In genomic region chr1:167292447-167292846, GRCm38 (mm10) we compare ENCODE assay signal across 8 mouse cellular contexts. TPM values are rescaled to one million over a fixed set of nuclear protein-coding genes. Genes with fewer than 3 reads are reported as not detected.
DNase-seq lines count a peak whose midpoint lies in the region; ATAC-seq lines count a peak whose summit lies in the region.

No protein-coding gene starts in this region.

- no peak overlapping the region for H3K9ac ChIP-seq in heart, embryonic 14.5 days (ENCODE audit: low read length)
- H3K9ac ChIP-seq in hindbrain, embryonic 12.5 days: no peak overlapping the region

- 15% methylated on average over 11 of the region's 11 CpGs for WGBS in heart, embryonic 14.5 days
- 44% methylated on average over 11 of the region's 11 CpGs for WGBS in hindbrain, embryonic 10.5 days
- 50% methylated on average over 11 of the region's 11 CpGs for WGBS in hindbrain, embryonic 12.5 days

- H3K4me1 ChIP-seq in heart, embryonic 14.5 days (ENCODE audit: control insufficient read depth in 2 of 2, insufficient read depth in 2 of 2, low read length in 2 of 2): peaks cover 10 to 14% of the 10 kb centered on the region in 2 experiments; a peak in 3 of 4 replicates
- H3K4me1 ChIP-seq in hindbrain, embryonic 10.5 days (replicated peaks): peaks cover 39% of the 10 kb centered on the region
- H3K4me1 ChIP-seq in hindbrain, embryonic 12.5 days: peaks cover 15% of the 10 kb centered on the region

- H3K9me3 ChIP-seq in heart, embryonic 14.5 days (ENCODE audit: control insufficient read depth, low read length): no peaks in the 10 kb centered on the region
- H3K9me3 ChIP-seq in hindbrain, embryonic 10.5 days: no peaks in the 10 kb centered on the region
- H3K9me3 ChIP-seq in hindbrain, embryonic 12.5 days (replicated peaks): no peaks in the 10 kb centered on the region

- H3K27me3 ChIP-seq in heart, embryonic 14.5 days (ENCODE audit: control insufficient read depth, insufficient read depth, low read length): no peaks in the 10 kb centered on the region
- peaks cover 19% of the 10 kb centered on the region for H3K27me3 ChIP-seq in hindbrain, embryonic 10.5 days (ENCODE audit: insufficient read depth, poor library complexity, severe bottlenecking)
- 0 out of 2 replicates have a peak, but pooled peaks cover 4% of the 10 kb centered on the region for H3K27me3 ChIP-seq in hindbrain, embryonic 12.5 days

- H3K4me3 ChIP-seq in heart, embryonic 14.5 days (ENCODE audit: control insufficient read depth in 1 of 2, insufficient read depth in 1 of 2, low read depth in 1 of 2, low read length in 2 of 2): no peak overlapping the region
- H3K4me3 ChIP-seq in hindbrain, embryonic 10.5 days: no peak overlapping the region
- no peak overlapping the region for H3K4me3 ChIP-seq in hindbrain, embryonic 12.5 days

- peak; percentile 14 for DNase-seq in gastrocnemius, adult 18-20 months (ENCODE audit: low spot score)
- no peak for DNase-seq in gastrocnemius, adult 8-10 months (ENCODE audit: low spot score in 2 of 2)
- DNase-seq in kidney, postnatal 25 days: peak; percentile 32 to 65
- DNase-seq in lung, postnatal 4 days: peak; percentile 68 to 88
- no peak for DNase-seq in hindbrain, embryonic 10.5 days (ENCODE audit: low spot score)
- DNase-seq in adrenal gland, postnatal 14 days: no peak

- H3K36me3 ChIP-seq in heart, embryonic 14.5 days (ENCODE audit: control insufficient read depth, insufficient read depth, low read length): no peaks in the 10 kb centered on the region
- H3K36me3 ChIP-seq in hindbrain, embryonic 10.5 days: no peaks in the 10 kb centered on the region
- no peaks in the 10 kb centered on the region for H3K36me3 ChIP-seq in hindbrain, embryonic 12.5 days

- H3K4me2 ChIP-seq in heart, embryonic 14.5 days (ENCODE audit: low read length): peak overlapping the region; percentile 39
- H3K4me2 ChIP-seq in hindbrain, embryonic 12.5 days (replicated peaks): no peak overlapping the region

- no peak overlapping the region for H3K27ac ChIP-seq in heart, embryonic 14.5 days (replicated peaks in 1 of 2; ENCODE audit: control insufficient read depth in 1 of 2, insufficient read depth in 1 of 2, low read depth in 2 of 2, low read length in 2 of 2)
- no peak overlapping the region for H3K27ac ChIP-seq in hindbrain, embryonic 10.5 days
- H3K27ac ChIP-seq in hindbrain, embryonic 12.5 days: no peak overlapping the region

- no peak for ATAC-seq in heart, embryonic 14.5 days (ENCODE audit: insufficient number of reproducible peaks, insufficient read depth, low FRiP score, low read depth)
- no peak for ATAC-seq in hindbrain, embryonic 12.5 days (ENCODE audit: low FRiP score)

RNA-seq across cellular contexts. Expression of gene Uck2, which starts 7.3 kb away (rescaled TPM):
- 10 to 100 TPM; 14.9 to 17.8 TPM for total RNA-seq in gastrocnemius, adult 18-20 months (2021)
- total RNA-seq in gastrocnemius, adult 8-10 months (2022): 10 to 100 TPM; 14.2 to 17.6 (median 16.4) TPM
- 39.2 TPM in 2 replicates for polyA plus RNA-seq in heart, embryonic 14.5 days (2014; fragmentation: Nextera tagmentation; extraction: Ambion mirVana)
- 113 and 125 TPM in 2 replicates for polyA plus RNA-seq in hindbrain, embryonic 10.5 days (2016; fragmentation: Nextera tagmentation; extraction: Ambion mirVana)
- total RNA-seq in adrenal gland, postnatal 14 days (2021): 65.8 and 74.6 TPM in 2 replicates
- polyA plus RNA-seq in hindbrain, embryonic 12.5 days (2016; fragmentation: Nextera tagmentation; extraction: Ambion mirVana): 98.6 and 112 TPM in 2 replicates

RNA-seq across cellular contexts. Expression of gene Tmco1, which starts 15.7 kb away (rescaled TPM):
- total RNA-seq in gastrocnemius, adult 18-20 months (2021): 10 to 100 TPM; 35.2 to 39.3 TPM
- total RNA-seq in gastrocnemius, adult 8-10 months (2022): 10 to 100 TPM; 36.6 to 41.4 (median 38.9) TPM
- 85.6 and 90.1 TPM in 2 replicates for polyA plus RNA-seq in heart, embryonic 14.5 days (2014; fragmentation: Nextera tagmentation; extraction: Ambion mirVana)
- polyA plus RNA-seq in hindbrain, embryonic 10.5 days (2016; fragmentation: Nextera tagmentation; extraction: Ambion mirVana): 76.3 and 78.3 TPM in 2 replicates
- total RNA-seq in adrenal gland, postnatal 14 days (2021): 109 and 120 TPM in 2 replicates
- polyA plus RNA-seq in hindbrain, embryonic 12.5 days (2016; fragmentation: Nextera tagmentation; extraction: Ambion mirVana): 75.1 and 76.4 TPM in 2 replicates

RNA-seq across cellular contexts. Expression of gene Aldh9a1, which starts 57.3 kb away (rescaled TPM):
- 1 to 10 TPM; 2.4 to 2.5 TPM for total RNA-seq in gastrocnemius, adult 18-20 months (2021)
- 1 to 10 TPM; 1.5 to 4.5 (median 3.4) TPM for total RNA-seq in gastrocnemius, adult 8-10 months (2022)
- 26.5 and 28.1 TPM in 2 replicates for polyA plus RNA-seq in heart, embryonic 14.5 days (2014; fragmentation: Nextera tagmentation; extraction: Ambion mirVana)
- polyA plus RNA-seq in hindbrain, embryonic 10.5 days (2016; fragmentation: Nextera tagmentation; extraction: Ambion mirVana): 39.5 and 48.8 TPM in 2 replicates
- total RNA-seq in adrenal gland, postnatal 14 days (2021): 56.9 and 59.4 TPM in 2 replicates
- polyA plus RNA-seq in hindbrain, embryonic 12.5 days (2016; fragmentation: Nextera tagmentation; extraction: Ambion mirVana): 37.2 and 39.3 TPM in 2 replicates

Comparison
In these comparisons a context has a peak if more than half of its experiments do, and no peak if none do; other contexts are left out.
1. DNase-seq: peak in gastrocnemius, adult 18-20 months (single experiment), kidney, postnatal 25 days (2 of 2) and lung, postnatal 4 days (2 of 2); none in gastrocnemius, adult 8-10 months (0 of 2), hindbrain, embryonic 10.5 days (single experiment) and adrenal gland, postnatal 14 days (single experiment).
2. RNA of gene Aldh9a1, which starts 57.3 kb away (total RNA-seq): 56.9 to 59.4 TPM in adrenal gland, postnatal 14 days; 1.5 to 4.5 TPM in gastrocnemius, adult 8-10 months and 2.4 to 2.5 TPM in gastrocnemius, adult 18-20 months; every median in the first group is over 10 times any median in the second.